Mouse (Mus musculus) heart, postnatal 4 days (tissue): Measurements from ENCODE around the gene Arid1b. TPM values are rescaled to one million over a fixed set of nuclear protein-coding genes. Genes with fewer than 3 reads are reported as not detected.
A peak's percentile ranks its signal among the peaks of the same experiment; 100 is the strongest.

Experiments used
- DNase-seq: peaks from one replicate; pipeline ENCODE4 v3.0.0; 2021
- total RNA-seq, 2 experiments: library from RNA; stranded (reverse); gene quantifications; 2 replicates each; pipeline ENCODE4 v1.2.3; 2021

The Arid1b gene
- total RNA-seq, 2 experiments from 2014 or later = 40.5 to 41.6 TPM

GRCm38 (mm10) chr17:5218955-5219557 lies 224.9 kb downstream of the Arid1b start:
- no peak for DNase-seq

GRCm38 (mm10) chr17:5221041-5221440 lies 226.9 kb downstream of the Arid1b start:
- no peak for DNase-seq

- no peak for DNase-seq
Measured at GRCm38 (mm10) chr17:5221558-5221957, 227.4 kb downstream of the Arid1b start.

- DNase-seq = no peak
Measured at GRCm38 (mm10) chr17:5222827-5223226, 228.7 kb downstream of the Arid1b start.

- no peak for DNase-seq
Measured at GRCm38 (mm10) chr17:5224932-5225331, 230.8 kb downstream of the Arid1b start.

- no peak for DNase-seq
Measured at GRCm38 (mm10) chr17:5227136-5227535, 233.0 kb downstream of the Arid1b start.

- DNase-seq = no peak
Measured at GRCm38 (mm10) chr17:5227950-5228615, 234.0 kb downstream of the Arid1b start.

- DNase-seq = no peak
Measured at GRCm38 (mm10) chr17:5228616-5229250, 234.6 kb downstream of the Arid1b start.

- DNase-seq = no peak
Measured at GRCm38 (mm10) chr17:5230063-5230462, 235.9 kb downstream of the Arid1b start.

- DNase-seq = no peak
Measured at GRCm38 (mm10) chr17:5232180-5232579, 238.0 kb downstream of the Arid1b start.

- DNase-seq = no peak
Measured at GRCm38 (mm10) chr17:5233991-5234390, 239.9 kb downstream of the Arid1b start.

GRCm38 (mm10) chr17:5235057-5235456 lies 240.9 kb downstream of the Arid1b start:
- DNase-seq = no peak

- DNase-seq = no peak
Measured at GRCm38 (mm10) chr17:5237765-5238164, 243.6 kb downstream of the Arid1b start.

GRCm38 (mm10) chr17:5238387-5239245 lies 244.5 kb downstream of the Arid1b start:
- DNase-seq = no peak

- DNase-seq = no peak
Measured at GRCm38 (mm10) chr17:5244526-5244925, 250.4 kb downstream of the Arid1b start.

GRCm38 (mm10) chr17:5246688-5247087 lies 252.6 kb downstream of the Arid1b start:
- peak; percentile 62 for DNase-seq

- no peak for DNase-seq
Measured at GRCm38 (mm10) chr17:5247247-5247646, 253.1 kb downstream of the Arid1b start.

- DNase-seq = peak; percentile 18
Measured at GRCm38 (mm10) chr17:5247737-5248136, 253.6 kb downstream of the Arid1b start.

GRCm38 (mm10) chr17:5248957-5249656 lies 255.0 kb downstream of the Arid1b start:
- DNase-seq = peak; percentile 50

GRCm38 (mm10) chr17:5249681-5250180 lies 255.6 kb downstream of the Arid1b start:
- no peak for DNase-seq

- peak; percentile 84 for DNase-seq
Measured at GRCm38 (mm10) chr17:5252436-5252835, 258.3 kb downstream of the Arid1b start.
